Mouse (Mus musculus) MEL (cell line): Measurements from ENCODE around the gene Gm10188. TPM values are rescaled to one million over a fixed set of nuclear protein-coding genes. Genes with fewer than 3 reads are reported as not detected.

Experiments
- DNase-seq: peaks from one replicate; pipeline ENCODE4 v3.0.0; 2011; ENCODE audit warnings: low read depth, low spot score
- H3K27ac ChIP-seq: 2 replicates; pipeline ENCODE4 v1.5.1; 2012; ENCODE audit warnings: low read depth, mild to moderate bottlenecking, control low read depth, low read length, moderate library complexity; ENCODE audit not compliant: control insufficient read depth
- H3K27me3 ChIP-seq, 2 experiments: fragments of 150-350 bp in 1 of 2; sonication (generic) in 1 of 2; 2 replicates each; pipeline ENCODE4 v1.6.1; 2012; ENCODE audit warnings: low read length in 2 of 2, mild to moderate bottlenecking in 2 of 2, improper control_type of control experiment in 1 of 2, moderate library complexity in 1 of 2; ENCODE audit not compliant: insufficient read depth in 2 of 2, control insufficient read depth in 1 of 2
- H3K36me3 ChIP-seq, 2 experiments: 2 replicates each; pipeline ENCODE4 v1.6.1; 2012 to 2014; ENCODE audit warnings: low read length in 2 of 2, improper control_type of control experiment in 1 of 2, inconsistent platforms in 1 of 2, mild to moderate bottlenecking in 1 of 2; ENCODE audit not compliant: insufficient read depth in 2 of 2, control insufficient read depth in 1 of 2
- H3K4me1 ChIP-seq, 2 experiments: fragments of 150-350 bp in 1 of 2; sonication (generic) in 1 of 2; 2 replicates each; pipeline ENCODE4 v1.6.1; 2012; ENCODE audit warnings: low read length in 2 of 2, improper control_type of control experiment in 1 of 2, mild to moderate bottlenecking in 1 of 2; ENCODE audit not compliant: insufficient read depth in 2 of 2, control insufficient read depth in 1 of 2
- H3K4me3 ChIP-seq, 2 experiments: fragments of 150-350 bp in 1 of 2; sonication (generic) in 1 of 2; 2 replicates each; pipeline ENCODE4 v1.5.1; 2012; ENCODE audit warnings: low read depth in 2 of 2, low read length in 2 of 2, mild to moderate bottlenecking in 2 of 2, moderate library complexity in 2 of 2, control low read depth in 1 of 2, improper control_type of control experiment in 1 of 2; ENCODE audit not compliant: control insufficient read depth in 1 of 2, insufficient read depth in 1 of 2
- H3K79me2 ChIP-seq: 2 replicates; pipeline ENCODE4 v1.6.1; 2012; ENCODE audit warnings: mild to moderate bottlenecking, low read length, moderate library complexity; ENCODE audit not compliant: control insufficient read depth, poor library complexity, insufficient read depth
- H3K9ac ChIP-seq: 2 replicates; pipeline ENCODE4 v1.6.1; 2012; ENCODE audit warnings: low read depth, mild to moderate bottlenecking, control low read depth, low read length, moderate library complexity; ENCODE audit not compliant: control insufficient read depth, poor library complexity, severe bottlenecking
- H3K9me3 ChIP-seq: fragments of 150-350 bp; sonication (generic); replicated peaks from 2 replicates; pipeline ENCODE4 v1.6.1; 2012; ENCODE audit warnings: mild to moderate bottlenecking, low read length, improper control_type of control experiment, moderate library complexity; ENCODE audit not compliant: insufficient read depth
- CHD1 ChIP-seq: IDR thresholded peaks from 2 replicates; pipeline ENCODE4 v1.6.1; 2012; ENCODE audit warnings: low read depth, mild to moderate bottlenecking, inconsistent platforms, low read length, improper control_type of control experiment
- CTCF ChIP-seq, 3 experiments: IDR thresholded peaks in 2 of 3; conservative IDR thresholded peaks in 1 of 3; 2 replicates each; pipeline ENCODE4 v1.5.1; 2011 to 2012; ENCODE audit warnings: low read length in 3 of 3, low read depth in 2 of 3, mild to moderate bottlenecking in 2 of 3, improper control_type of control experiment in 1 of 3, inconsistent platforms in 1 of 3, mixed read lengths in 1 of 3, moderate library complexity in 1 of 3; ENCODE audit not compliant: control insufficient read depth in 1 of 3, insufficient read depth in 1 of 3, poor library complexity in 1 of 3, severe bottlenecking in 1 of 3
- ELF1 ChIP-seq: IDR thresholded peaks from 2 replicates; pipeline ENCODE4 v1.6.1; 2014; ENCODE audit warnings: low read depth, mild to moderate bottlenecking, inconsistent platforms, low read length, improper control_type of control experiment, moderate library complexity
- GABPA ChIP-seq: IDR thresholded peaks from 2 replicates; pipeline ENCODE4 v1.6.1; 2012; ENCODE audit warnings: low read depth, mild to moderate bottlenecking, inconsistent platforms, low read length, improper control_type of control experiment, moderate library complexity
- HCFC1 ChIP-seq: IDR thresholded peaks from 2 replicates; pipeline ENCODE4 v1.6.1; 2012; ENCODE audit warnings: low read depth, mild to moderate bottlenecking, inconsistent platforms, low read length, improper control_type of control experiment, moderate library complexity
- MAX ChIP-seq: IDR thresholded peaks from 2 replicates; pipeline ENCODE4 v1.6.1; 2011; ENCODE audit warnings: low read length, improper control_type of control experiment
- MXI1 ChIP-seq: IDR thresholded peaks from 2 replicates; pipeline ENCODE4 v1.6.1; 2011; ENCODE audit warnings: mild to moderate bottlenecking, low read depth, low read length, improper control_type of control experiment
- MYB ChIP-seq: IDR thresholded peaks from 2 replicates; pipeline ENCODE4 v1.6.1; 2011; ENCODE audit warnings: mild to moderate bottlenecking, low read depth, low read length, improper control_type of control experiment
- NRF1 ChIP-seq: IDR thresholded peaks from 2 replicates; pipeline ENCODE4 v1.6.1; 2014; ENCODE audit warnings: low read depth, mild to moderate bottlenecking, inconsistent platforms, low read length, improper control_type of control experiment, moderate library complexity; ENCODE audit not compliant: poor library complexity, insufficient read depth, severe bottlenecking
- SIN3A ChIP-seq: IDR thresholded peaks from 2 replicates; pipeline ENCODE4 v1.6.1; 2012; ENCODE audit warnings: low read length, improper control_type of control experiment, inconsistent platforms
- SMC3 ChIP-seq: IDR thresholded peaks from 2 replicates; pipeline ENCODE4 v1.6.1; 2011; ENCODE audit warnings: low read depth, low read length, improper control_type of control experiment
- TAL1 ChIP-seq: IDR thresholded peaks from 2 replicates; pipeline ENCODE4 v1.6.1; 2012; ENCODE audit warnings: mild to moderate bottlenecking, inconsistent platforms, low read length, moderate library complexity, mixed read lengths
- TBP ChIP-seq: IDR thresholded peaks from 2 replicates; pipeline ENCODE4 v1.8.0; 2011; ENCODE audit warnings: low read depth, low read length, improper control_type of control experiment
- UBTF ChIP-seq: IDR thresholded peaks from 2 replicates; pipeline ENCODE4 v1.6.1; 2012; ENCODE audit warnings: low read depth, mild to moderate bottlenecking, inconsistent platforms, low read length, improper control_type of control experiment, moderate library complexity, borderline replicate concordance; ENCODE audit not compliant: insufficient read depth
- ZKSCAN1 ChIP-seq: IDR thresholded peaks from 2 replicates; pipeline ENCODE4 v1.6.1; 2012; ENCODE audit warnings: low read depth, mild to moderate bottlenecking, inconsistent platforms, low read length, improper control_type of control experiment, moderate library complexity
- ZMIZ1 ChIP-seq: IDR thresholded peaks from 2 replicates; pipeline ENCODE4 v1.6.1; 2012; ENCODE audit warnings: low read depth, mild to moderate bottlenecking, inconsistent platforms, low read length, improper control_type of control experiment, moderate library complexity
- polyA plus RNA-seq, 2 experiments: library from polyadenylated mRNA; stranded (reverse) in 1 of 2; unstranded in 1 of 2; fragments of >175 nt in 1 of 2; fragments of >200 nt in 1 of 2; gene quantifications; 2 replicates each; pipeline versions ENCODE4 v1.2.1 to v1.2.4; 2012; ENCODE audit warnings: low replicate concordance in 2 of 2, low read depth in 1 of 2; ENCODE audit not compliant: insufficient read length in 2 of 2, insufficient read depth in 1 of 2, missing spikeins in 1 of 2
- total RNA-seq: library from RNA; depleted of rRNA; stranded (reverse); fragments of 300-350 nt; gene quantifications from 2 replicates; pipeline ENCODE4 v1.2.3, GENCODE M21; 2012

Gm10188 gene
- total and polyA plus RNA-seq, 3 experiments = not detected

GRCm38 (mm10) chr1:132199934-132200333 is 29.6 kb downstream of the Gm10188 start (continued):
- TF ChIP-seq NRF1 (no peak), SMC3 (no peak), ELF1 (no peak)

GRCm38 (mm10) chr1:132199244-132199643 is 30.3 kb downstream of the Gm10188 start:
- no peaks in the 10 kb centered on the region for H3K4me1 ChIP-seq
- no peak overlapping the region for H3K4me3 ChIP-seq
- no peak overlapping the region for H3K27ac ChIP-seq
- H3K36me3 ChIP-seq = no peaks in the 10 kb centered on the region
- no peak for TF ChIP-seq NRF1
- H3K9ac ChIP-seq = no peak overlapping the region
- H3K79me2 ChIP-seq = no peaks in the 10 kb centered on the region
- no peaks in the 10 kb centered on the region for H3K9me3 ChIP-seq
- no peak for DNase-seq
- H3K27me3 ChIP-seq = peaks cover 17 to 28% of the 10 kb centered on the region in 2 experiments

GRCm38 (mm10) chr1:132198401-132199071 is 31.0 kb downstream of the Gm10188 start:
- Histone ChIP-seq H3K4me3 (no peak overlapping the region), H3K27ac (no peak overlapping the region), H3K9me3 (no peaks in the 10 kb centered on the region), H3K79me2 (no peaks in the 10 kb centered on the region), H3K9ac (no peak overlapping the region), H3K36me3 (no peaks in the 10 kb centered on the region), H3K4me1 (no peaks in the 10 kb centered on the region), H3K27me3 (peaks cover 11 to 24% of the 10 kb centered on the region in 2 experiments)
- TF ChIP-seq MXI1 (no peak), GABPA (no peak), TBP (no peak), ZKSCAN1 (no peak), MAX (no peak), ELF1 (no peak), CTCF (IDR thresholded peaks at IDR 0.05 in 2 of 3, conservative IDR thresholded peaks at IDR 0.05 in 1 of 3; ENCODE audit: control insufficient read depth in 1 of 3, insufficient read depth in 1 of 3, low read depth in 2 of 3, low read length in 3 of 3, poor library complexity in 1 of 3, severe bottlenecking in 1 of 3) (no peak), UBTF (no peak), SIN3A (no peak), CHD1 (no peak), MYB (no peak), NRF1 (no peak), ZMIZ1 (no peak), TAL1 (no peak), HCFC1 (no peak)
- no peak for DNase-seq
